Comparison of ENCODE assay signal across 11 mouse cellular contexts in the genomic region with DNA sequence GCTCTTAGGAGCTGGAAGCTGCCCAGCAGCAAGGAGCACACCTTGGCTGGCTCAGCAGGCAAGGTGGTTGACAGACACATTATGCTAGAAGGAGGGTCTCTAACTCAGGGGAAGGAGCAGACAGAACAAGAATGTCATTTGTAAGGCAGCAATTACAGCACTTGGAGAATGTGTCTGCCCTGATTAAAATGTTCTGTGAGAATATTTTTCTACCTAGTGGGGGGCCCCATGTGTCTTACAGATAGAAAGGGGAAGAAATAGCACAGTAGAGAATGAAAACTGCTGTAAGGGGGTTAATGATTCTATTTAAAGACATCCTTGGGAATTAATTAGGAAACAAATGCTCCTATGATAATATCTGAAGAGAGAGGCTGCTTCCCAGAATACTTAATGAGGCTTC.
DNase-seq lines count a peak whose midpoint lies in the region; ATAC-seq lines count a peak whose summit lies in the region.
"Had no signal": no experiment of that assay in that cellular context is flagged by ENCODE, and none has a peak within 500 bp of the region (broad histone marks: within the 10 kb centered on the region; RNA-seq: fewer than 3 reads in every experiment).

No protein-coding gene starts in this region.

- H3K4me1 ChIP-seq in heart, embryonic 10.5 days = peaks cover 75% of the 10 kb centered on the region
- peaks cover 38% of the 10 kb centered on the region for H3K4me1 ChIP-seq in midbrain, embryonic 13.5 days (replicated peaks)
- peaks cover 16% of the 10 kb centered on the region for H3K4me1 ChIP-seq in midbrain, embryonic 10.5 days
- H3K4me1 ChIP-seq in limb, embryonic 12.5 days (replicated peaks) = peaks cover 24% of the 10 kb centered on the region
- H3K4me1 ChIP-seq: stomach, embryonic 15.5 days had no signal

- no peak overlapping the region for H3K4me3 ChIP-seq in heart, embryonic 10.5 days
- H3K4me3 ChIP-seq in midbrain, embryonic 13.5 days (replicated peaks) = no peak overlapping the region
- no peak overlapping the region for H3K4me3 ChIP-seq in midbrain, embryonic 10.5 days
- no peak overlapping the region for H3K4me3 ChIP-seq in limb, embryonic 12.5 days (replicated peaks)
- H3K4me3 ChIP-seq: intestine, embryonic 15.5 days; stomach, embryonic 15.5 days had no signal

- H3K36me3 ChIP-seq in heart, embryonic 10.5 days = peaks cover 3% of the 10 kb centered on the region; the same call in 1 of the 2 replicates
- H3K36me3 ChIP-seq in midbrain, embryonic 13.5 days = no peaks in the 10 kb centered on the region
- H3K36me3 ChIP-seq in midbrain, embryonic 10.5 days = no peaks in the 10 kb centered on the region
- 0 out of 2 replicates have a peak, but pooled peaks cover 3% of the 10 kb centered on the region for H3K36me3 ChIP-seq in limb, embryonic 12.5 days
- H3K36me3 ChIP-seq: intestine, embryonic 15.5 days; stomach, embryonic 15.5 days had no signal

- no peaks in the 10 kb centered on the region for H3K9me3 ChIP-seq in heart, embryonic 10.5 days
- H3K9me3 ChIP-seq in midbrain, embryonic 13.5 days = no peaks in the 10 kb centered on the region
- no peaks in the 10 kb centered on the region for H3K9me3 ChIP-seq in midbrain, embryonic 10.5 days (replicated peaks)
- H3K9me3 ChIP-seq in limb, embryonic 12.5 days = no peaks in the 10 kb centered on the region
- H3K9me3 ChIP-seq: intestine, embryonic 15.5 days; stomach, embryonic 15.5 days had no signal

- no peak for DNase-seq in heart, embryonic 10.5 days (ENCODE audit: low spot score)
- no peak for DNase-seq in heart, adult 11 months
- no peak for DNase-seq in midbrain, embryonic 10.5 days (ENCODE audit: low spot score)
- DNase-seq in retina, embryonic 14.5 days (ENCODE audit: low spot score) = peak; percentile 25
- no peak for DNase-seq in layer of hippocampus, adult 9-11 months
- DNase-seq in kidney, adult 18-20 months = no peak
- DNase-seq: lung, adult 18-20 months had no signal

- H3K4me2 ChIP-seq in midbrain, embryonic 13.5 days (replicated peaks) = no peak overlapping the region
- H3K4me2 ChIP-seq in limb, embryonic 12.5 days = no peak overlapping the region
- H3K4me2 ChIP-seq: intestine, embryonic 15.5 days; stomach, embryonic 15.5 days had no signal

- H3K9ac ChIP-seq in midbrain, embryonic 13.5 days (replicated peaks) = no peak overlapping the region
- no peak overlapping the region for H3K9ac ChIP-seq in limb, embryonic 12.5 days (replicated peaks)
- H3K9ac ChIP-seq: intestine, embryonic 15.5 days; stomach, embryonic 15.5 days had no signal

- H3K27me3 ChIP-seq in heart, embryonic 10.5 days (ENCODE audit: insufficient read depth, poor library complexity, severe bottlenecking) = no peaks in the 10 kb centered on the region
- no peaks in the 10 kb centered on the region for H3K27me3 ChIP-seq in midbrain, embryonic 13.5 days
- H3K27me3 ChIP-seq in midbrain, embryonic 10.5 days (ENCODE audit: low read depth, poor library complexity, severe bottlenecking) = no peaks in the 10 kb centered on the region
- no peaks in the 10 kb centered on the region for H3K27me3 ChIP-seq in limb, embryonic 12.5 days
- H3K27me3 ChIP-seq: intestine, embryonic 15.5 days; stomach, embryonic 15.5 days had no signal

- ATAC-seq in midbrain, embryonic 13.5 days = peak; percentile 31; the same call in 1 of the 2 replicates
- ATAC-seq in limb, embryonic 12.5 days (ENCODE audit: insufficient number of reproducible peaks, insufficient read depth, low FRiP score, low TSS enrichment, low read depth) = no peak

- peak overlapping the region; percentile 90 for H3K27ac ChIP-seq in heart, embryonic 10.5 days
- H3K27ac ChIP-seq in midbrain, embryonic 13.5 days = peak overlapping the region; percentile 81
- no peak overlapping the region for H3K27ac ChIP-seq in midbrain, embryonic 10.5 days (replicated peaks)
- peak overlapping the region; percentile 41; the same call in 1 of the 2 replicates for H3K27ac ChIP-seq in limb, embryonic 12.5 days
- H3K27ac ChIP-seq: intestine, embryonic 15.5 days; stomach, embryonic 15.5 days had no signal
